Mouse (Mus musculus): ENCODE results near the gene Sbf1. TPM values are rescaled to one million over a fixed set of nuclear protein-coding genes. Genes with fewer than 3 reads are reported as not detected.

Sbf1 gene
- total and polyA plus RNA-seq, 3 experiments = 42.5 to 145 (median 128) TPM

DNA sequence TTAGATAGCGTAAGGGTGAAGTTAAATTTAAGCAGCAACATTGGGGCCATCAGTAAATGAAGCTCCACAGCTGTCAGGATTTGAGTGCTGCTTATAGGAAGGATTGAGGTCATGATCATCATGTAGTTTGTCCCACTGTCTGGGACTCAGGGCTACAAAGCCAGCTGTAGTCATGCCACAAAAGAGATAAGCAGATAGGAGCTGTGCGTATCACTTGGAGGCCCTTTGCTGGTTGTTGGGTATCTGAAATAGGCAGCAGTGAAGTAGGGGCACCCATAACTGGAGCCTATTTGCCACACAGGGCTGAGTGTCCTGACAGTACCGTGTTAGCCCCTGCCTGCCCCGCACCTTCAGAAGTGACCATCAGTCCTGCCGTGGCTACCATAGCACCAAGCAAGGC lies 29.6 kb downstream of the Sbf1 start:
- Histone ChIP-seq H3K9me3 (replicated peaks) (no peaks in the 10 kb centered on the region), H3K27me3 (ENCODE audit: insufficient read depth, low read length) (no peaks in the 10 kb centered on the region), H3K4me1 (ENCODE audit: insufficient read depth, low read depth, low read length) (peaks cover 10% of the 10 kb centered on the region), H3K4me3 (ENCODE audit: low read depth, low read length) (peak overlapping the region; percentile 32; the same call in 1 of the 2 replicates), H3K36me3 (replicated peaks) (peaks cover 97% of the 10 kb centered on the region)
- ATAC-seq (ENCODE audit: extremely low read depth, insufficient number of reproducible peaks, low FRiP score, poor library complexity, severe bottlenecking) (no peak), DNase-seq (ENCODE audit: low spot score) (no peak)
- TF ChIP-seq CTCF (IDR thresholded peaks at IDR 0.05; ENCODE audit: low read depth, low read length) (no peak), POLR2AphosphoS5 (IDR thresholded peaks at IDR 0.05; ENCODE audit: insufficient replicate concordance, low read depth, low read length) (no peak), GATA2 (IDR thresholded peaks at IDR 0.05; ENCODE audit: borderline replicate concordance, low read depth, low read length) (no peak), GATA1 (IDR thresholded peaks at IDR 0.05; ENCODE audit: borderline replicate concordance, low read length) (no peak), TAL1 (conservative IDR thresholded peaks at IDR 0.05; ENCODE audit: low read depth, low read length) (no peak)

DNA sequence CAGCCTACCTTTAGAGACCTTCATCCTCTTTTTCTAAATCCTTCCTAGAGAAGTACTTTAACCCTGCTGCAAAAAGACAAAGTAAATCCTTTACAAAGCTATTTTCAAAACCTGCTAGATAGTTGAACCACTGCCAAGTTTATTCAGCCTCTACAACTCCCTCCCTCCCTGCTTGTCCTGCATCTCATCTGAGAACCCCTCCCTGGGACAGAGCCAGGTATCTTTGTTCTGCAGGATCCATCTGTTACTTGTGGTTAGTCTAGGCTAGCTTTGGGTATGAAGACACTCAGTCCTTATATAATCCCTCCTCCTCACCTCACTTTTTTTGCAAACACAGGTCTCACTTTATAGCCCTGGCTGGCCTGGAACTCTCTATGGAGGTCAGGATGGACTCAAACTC lies 30.1 kb downstream of the Sbf1 start:
- TF ChIP-seq GATA1 (IDR thresholded peaks at IDR 0.05; ENCODE audit: borderline replicate concordance, low read length) (no peak), POLR2AphosphoS5 (IDR thresholded peaks at IDR 0.05; ENCODE audit: insufficient replicate concordance, low read depth, low read length) (no peak), TAL1 (conservative IDR thresholded peaks at IDR 0.05; ENCODE audit: low read depth, low read length) (no peak), CTCF (IDR thresholded peaks at IDR 0.05; ENCODE audit: low read depth, low read length) (no peak), GATA2 (IDR thresholded peaks at IDR 0.05; ENCODE audit: borderline replicate concordance, low read depth, low read length) (no peak)
- DNase-seq (ENCODE audit: low spot score) (no peak), ATAC-seq (ENCODE audit: extremely low read depth, insufficient number of reproducible peaks, low FRiP score, poor library complexity, severe bottlenecking) (no peak)
- Histone ChIP-seq H3K9me3 (replicated peaks) (no peaks in the 10 kb centered on the region), H3K4me1 (ENCODE audit: insufficient read depth, low read depth, low read length) (peaks cover 10% of the 10 kb centered on the region), H3K27me3 (ENCODE audit: insufficient read depth, low read length) (no peaks in the 10 kb centered on the region), H3K4me3 (ENCODE audit: low read depth, low read length) (no peak overlapping the region), H3K36me3 (replicated peaks) (peaks cover 99% of the 10 kb centered on the region)

DNA sequence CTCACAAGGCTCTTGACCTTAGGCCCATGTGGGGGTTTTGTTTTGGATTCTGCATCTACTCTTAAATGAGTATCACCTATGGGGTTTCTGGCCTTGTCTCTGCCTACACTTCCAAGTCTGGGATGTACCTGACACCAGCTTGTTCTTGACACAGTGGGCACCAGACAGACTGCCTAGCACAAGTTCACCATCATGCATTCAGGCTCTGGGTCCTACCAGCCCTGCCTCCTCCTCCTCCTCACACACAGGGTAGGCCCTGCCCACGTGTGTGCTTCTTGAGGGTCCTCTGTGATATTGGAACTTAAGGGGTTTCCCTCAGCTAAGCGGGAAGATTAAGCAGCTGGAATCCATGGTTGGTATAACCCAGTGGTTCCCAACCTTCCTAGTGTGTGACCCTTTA lies 31.0 kb downstream of the Sbf1 start:
- ATAC-seq (ENCODE audit: extremely low read depth, insufficient number of reproducible peaks, low FRiP score, poor library complexity, severe bottlenecking) (no peak), DNase-seq (ENCODE audit: low spot score) (no peak)
- Histone ChIP-seq H3K4me1 (ENCODE audit: insufficient read depth, low read depth, low read length) (peaks cover 10% of the 10 kb centered on the region), H3K9me3 (replicated peaks) (no peaks in the 10 kb centered on the region), H3K27me3 (ENCODE audit: insufficient read depth, low read length) (no peaks in the 10 kb centered on the region), H3K4me3 (ENCODE audit: low read depth, low read length) (no peak overlapping the region), H3K36me3 (replicated peaks) (peaks cover 99% of the 10 kb centered on the region)
- no peak for TF ChIP-seq GATA2 (IDR thresholded peaks at IDR 0.05; ENCODE audit: borderline replicate concordance, low read depth, low read length)
- TF ChIP-seq CTCF (IDR thresholded peaks at IDR 0.05; ENCODE audit: low read depth, low read length) = no peak
- no peak for TF ChIP-seq GATA1 (IDR thresholded peaks at IDR 0.05; ENCODE audit: borderline replicate concordance, low read length)
- TF ChIP-seq POLR2AphosphoS5 (IDR thresholded peaks at IDR 0.05; ENCODE audit: insufficient replicate concordance, low read depth, low read length) = no peak
- no peak for TF ChIP-seq TAL1 (conservative IDR thresholded peaks at IDR 0.05; ENCODE audit: low read depth, low read length)

DNA sequence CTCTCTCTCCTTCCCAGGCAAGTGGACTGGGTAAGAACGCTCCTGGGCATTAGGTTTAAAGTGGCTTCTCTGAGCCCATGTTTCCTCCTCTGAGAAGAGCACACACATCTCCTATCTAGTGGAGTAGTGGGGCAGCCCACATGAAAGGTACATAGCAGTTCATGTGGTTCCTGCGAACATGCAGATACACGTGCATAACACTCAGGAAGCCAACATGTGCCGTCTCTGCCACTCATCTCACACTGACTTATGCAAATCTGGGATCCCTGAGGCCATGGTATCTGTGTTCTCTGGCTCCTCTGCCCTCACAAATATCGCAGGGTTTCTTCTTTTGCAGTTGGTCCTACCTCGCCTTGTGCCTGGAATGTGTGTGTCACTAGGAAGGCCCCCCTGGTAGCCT lies 32.6 kb downstream of the Sbf1 start:
- no peak for ATAC-seq (ENCODE audit: extremely low read depth, insufficient number of reproducible peaks, low FRiP score, poor library complexity, severe bottlenecking)
- H3K27me3 ChIP-seq (ENCODE audit: insufficient read depth, low read length) = no peaks in the 10 kb centered on the region
- H3K9me3 ChIP-seq (replicated peaks) = no peaks in the 10 kb centered on the region
- H3K4me3 ChIP-seq (ENCODE audit: low read depth, low read length) = no peak overlapping the region
- DNase-seq (ENCODE audit: low spot score) = no peak
- H3K36me3 ChIP-seq (replicated peaks) = peaks cover 99% of the 10 kb centered on the region
- H3K4me1 ChIP-seq (ENCODE audit: insufficient read depth, low read depth, low read length) = peaks cover 10% of the 10 kb centered on the region
- TF ChIP-seq GATA1 (IDR thresholded peaks at IDR 0.05; ENCODE audit: borderline replicate concordance, low read length) (no peak), GATA2 (IDR thresholded peaks at IDR 0.05; ENCODE audit: borderline replicate concordance, low read depth, low read length) (no peak), CTCF (IDR thresholded peaks at IDR 0.05; ENCODE audit: low read depth, low read length) (no peak), TAL1 (conservative IDR thresholded peaks at IDR 0.05; ENCODE audit: low read depth, low read length) (no peak), POLR2AphosphoS5 (IDR thresholded peaks at IDR 0.05; ENCODE audit: insufficient replicate concordance, low read depth, low read length) (no peak)

DNA sequence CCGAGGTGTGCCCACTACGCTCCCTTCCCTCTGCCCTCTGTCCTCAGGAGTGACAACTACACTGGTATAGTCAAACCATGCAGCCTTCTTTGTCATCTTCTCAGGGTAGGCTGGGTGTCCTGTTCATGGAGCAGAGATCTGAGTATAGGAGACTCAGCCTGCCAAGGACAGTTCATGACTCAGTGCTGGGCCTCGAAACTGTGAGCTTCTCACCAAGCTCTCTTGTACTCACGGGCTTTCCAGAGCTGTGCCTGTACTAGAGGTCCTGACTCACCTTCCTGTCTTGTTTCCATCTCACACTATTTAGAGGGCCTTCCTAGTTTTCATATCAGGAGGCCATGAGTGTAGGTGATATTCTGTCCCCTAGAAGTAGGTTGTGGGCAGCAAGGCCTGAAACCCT lies 37.7 kb downstream of the Sbf1 start:
- ATAC-seq (ENCODE audit: extremely low read depth, insufficient number of reproducible peaks, low FRiP score, poor library complexity, severe bottlenecking) (no peak), DNase-seq (ENCODE audit: low spot score) (no peak)
- Histone ChIP-seq H3K4me1 (ENCODE audit: insufficient read depth, low read depth, low read length) (no peaks in the 10 kb centered on the region), H3K4me3 (ENCODE audit: low read depth, low read length) (no peak overlapping the region), H3K36me3 (replicated peaks) (peaks cover 91% of the 10 kb centered on the region), H3K9me3 (replicated peaks) (no peaks in the 10 kb centered on the region), H3K27me3 (ENCODE audit: insufficient read depth, low read length) (no peaks in the 10 kb centered on the region)
- TF ChIP-seq GATA1 (IDR thresholded peaks at IDR 0.05; ENCODE audit: borderline replicate concordance, low read length) = no peak
- TF ChIP-seq TAL1 (conservative IDR thresholded peaks at IDR 0.05; ENCODE audit: low read depth, low read length) = no peak
- no peak for TF ChIP-seq POLR2AphosphoS5 (IDR thresholded peaks at IDR 0.05; ENCODE audit: insufficient replicate concordance, low read depth, low read length)

DNA sequence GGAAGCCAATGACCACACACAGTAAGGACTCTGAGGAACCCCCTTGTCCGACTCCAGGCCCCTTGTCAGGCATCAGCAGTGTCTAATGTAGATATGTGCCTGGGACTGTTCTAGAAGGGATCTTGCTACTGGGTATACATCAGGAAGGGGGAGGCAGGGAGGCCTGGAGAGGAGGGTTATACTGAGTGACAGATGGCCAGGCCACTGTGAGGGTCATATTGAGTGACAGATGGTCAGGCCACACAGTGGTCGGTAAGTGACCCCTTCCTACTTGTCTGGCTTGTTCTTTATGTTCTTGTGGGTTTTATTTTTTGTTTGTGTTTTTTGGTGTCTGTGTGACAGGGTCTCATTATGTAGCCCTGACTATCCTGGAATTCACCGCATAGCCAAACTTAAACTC lies 39.6 kb downstream of the Sbf1 start:
- H3K9me3 ChIP-seq (replicated peaks) = no peaks in the 10 kb centered on the region
- H3K4me1 ChIP-seq (ENCODE audit: insufficient read depth, low read depth, low read length) = no peaks in the 10 kb centered on the region
- H3K36me3 ChIP-seq (replicated peaks) = peaks cover 84% of the 10 kb centered on the region
- ATAC-seq (ENCODE audit: extremely low read depth, insufficient number of reproducible peaks, low FRiP score, poor library complexity, severe bottlenecking) (no peak), DNase-seq (ENCODE audit: low spot score) (no peak)
- H3K27me3 ChIP-seq (ENCODE audit: insufficient read depth, low read length) = no peaks in the 10 kb centered on the region
- H3K4me3 ChIP-seq (ENCODE audit: low read depth, low read length) = no peak overlapping the region
- TF ChIP-seq CTCF (IDR thresholded peaks at IDR 0.05; ENCODE audit: low read depth, low read length) (no peak), GATA2 (IDR thresholded peaks at IDR 0.05; ENCODE audit: borderline replicate concordance, low read depth, low read length) (no peak), TAL1 (conservative IDR thresholded peaks at IDR 0.05; ENCODE audit: low read depth, low read length) (no peak), POLR2AphosphoS5 (IDR thresholded peaks at IDR 0.05; ENCODE audit: insufficient replicate concordance, low read depth, low read length) (no peak), GATA1 (IDR thresholded peaks at IDR 0.05; ENCODE audit: borderline replicate concordance, low read length) (no peak)

All from G1E (cell line).